Mouse (Mus musculus): ENCODE measurements around the gene Krtap28-10. TPM values are rescaled to one million over a fixed set of nuclear protein-coding genes. Genes with fewer than 3 reads are reported as not detected.

Krtap28-10 gene
- polyA plus RNA-seq, 1 experiment from 2014 or later: not detected

- 84% methylated on average over 3 of the region's 3 CpGs for WGBS
- H3K4me1 ChIP-seq (ENCODE audit: control insufficient read depth, insufficient read depth, low read length): no peaks in the 10 kb centered on the region
- no peaks in the 10 kb centered on the region for H3K36me3 ChIP-seq (ENCODE audit: control insufficient read depth, insufficient read depth, low read length)
- H3K27me3 ChIP-seq (ENCODE audit: control insufficient read depth, insufficient read depth, low read depth, low read length): no peaks in the 10 kb centered on the region
- no peak for ATAC-seq
- H3K27ac ChIP-seq (ENCODE audit: low read length): no peak overlapping the region
- H3K9ac ChIP-seq (ENCODE audit: low read depth, low read length): no peak overlapping the region
- no peaks in the 10 kb centered on the region for H3K9me3 ChIP-seq (replicated peaks; ENCODE audit: control insufficient read depth, low read length, poor library complexity, severe bottlenecking)
- H3K4me2 ChIP-seq (ENCODE audit: low read length): no peak overlapping the region
- no peak overlapping the region for H3K4me3 ChIP-seq (ENCODE audit: low read depth, low read length)
Measured at GRCm38 (mm10) chr1:82991596-82991995, 50.7 kb downstream of the Krtap28-10 start.

Other genes with a start within 250 kb of the Krtap28-10 start
- 25.7 and 27.9 TPM in 2 replicates for gene Agfg1, start 203.0 kb downstream of the Krtap28-10 start, polyA plus RNA-seq (2015; fragmentation: Nextera tagmentation; extraction: Ambion mirVana)
- gene A030005L19Rik, start 129.2 kb downstream of the Krtap28-10 start, polyA plus RNA-seq (2015; fragmentation: Nextera tagmentation; extraction: Ambion mirVana): 0.72 TPM in 1 of 2 replicates, not detected in the other
- gene A030014E15Rik, start 117.6 kb downstream of the Krtap28-10 start, polyA plus RNA-seq (2015; fragmentation: Nextera tagmentation; extraction: Ambion mirVana): not detected in 2 replicates
- not detected in 2 replicates for gene Gm6217, start 111.1 kb downstream of the Krtap28-10 start, polyA plus RNA-seq (2015; fragmentation: Nextera tagmentation; extraction: Ambion mirVana)
- gene A030003K21Rik, start 99.1 kb downstream of the Krtap28-10 start, polyA plus RNA-seq (2015; fragmentation: Nextera tagmentation; extraction: Ambion mirVana): not detected in 2 replicates
- not detected in 2 replicates for gene Gm7544, start 86.5 kb downstream of the Krtap28-10 start, polyA plus RNA-seq (2015; fragmentation: Nextera tagmentation; extraction: Ambion mirVana)
- not detected in 2 replicates for gene Gm47955, start 82.2 kb downstream of the Krtap28-10 start, polyA plus RNA-seq (2015; fragmentation: Nextera tagmentation; extraction: Ambion mirVana)
- not detected in 2 replicates for gene Gm47959, start 41.9 kb downstream of the Krtap28-10 start, polyA plus RNA-seq (2015; fragmentation: Nextera tagmentation; extraction: Ambion mirVana)
- 0.82 and 1.5 TPM in 2 replicates for gene Slc19a3, start 4.0 kb downstream of the Krtap28-10 start, polyA plus RNA-seq (2015; fragmentation: Nextera tagmentation; extraction: Ambion mirVana)
- gene Gm47969, start 2.5 kb upstream of the Krtap28-10 start, polyA plus RNA-seq (2015; fragmentation: Nextera tagmentation; extraction: Ambion mirVana): not detected in 2 replicates
- not detected in 2 replicates for gene A030005K14Rik, start 16.9 kb upstream of the Krtap28-10 start, polyA plus RNA-seq (2015; fragmentation: Nextera tagmentation; extraction: Ambion mirVana)
- not detected in 2 replicates for gene Krtap28-13, start 18.4 kb upstream of the Krtap28-10 start, polyA plus RNA-seq (2015; fragmentation: Nextera tagmentation; extraction: Ambion mirVana)
- gene Ccl20, start 74.3 kb upstream of the Krtap28-10 start, polyA plus RNA-seq (2015; fragmentation: Nextera tagmentation; extraction: Ambion mirVana): not detected in 2 replicates
- 2.0 and 2.1 TPM in 2 replicates for gene Daw1, start 117.3 kb upstream of the Krtap28-10 start, polyA plus RNA-seq (2015; fragmentation: Nextera tagmentation; extraction: Ambion mirVana)

Data from midbrain, embryonic 16.5 days (tissue).